15 mouse cellular contexts compared by ENCODE assay signal in the genomic region with DNA sequence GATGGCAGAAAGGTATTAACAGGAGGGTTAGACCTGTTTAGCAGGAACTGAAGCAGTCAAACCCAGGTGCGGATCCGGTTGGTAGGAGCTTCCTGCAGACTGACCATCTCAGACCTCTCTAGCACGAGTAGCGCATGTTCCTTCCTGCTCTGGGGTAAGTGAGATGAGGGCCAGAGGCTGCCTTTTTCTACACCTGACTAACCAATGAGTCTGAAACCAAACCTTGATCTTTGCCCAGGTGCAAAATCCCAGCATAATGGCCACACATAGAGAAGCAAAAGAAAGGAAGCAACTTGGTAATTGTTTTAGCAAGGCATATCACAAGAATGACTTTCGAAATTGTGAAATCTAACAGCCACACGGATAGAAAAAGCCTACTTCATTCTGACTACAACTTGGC.
"Had no signal": no experiment of that assay in that cellular context is flagged by ENCODE, and none has a peak within 500 bp of the region (broad histone marks: within the 10 kb centered on the region; RNA-seq: fewer than 3 reads in every experiment).

No protein-coding gene starts in this region.

- DNase-seq: lung, adult 18-20 months; lung, postnatal 36 days; retina, postnatal 1 day; right cerebral cortex, postnatal 4 days; spleen, adult 18-20 months; thymus, adult 18-20 months; thymus, postnatal 14 days had no signal

- H3K9me3 ChIP-seq: limb, embryonic 15.5 days; midbrain, embryonic 12.5 days; neural tube, embryonic 13.5 days had no signal

- H3K4me2 ChIP-seq: limb, embryonic 15.5 days; midbrain, embryonic 12.5 days; neural tube, embryonic 13.5 days had no signal

- H3K9ac ChIP-seq: limb, embryonic 15.5 days; liver, embryonic 14.5 days; midbrain, embryonic 12.5 days; neural tube, embryonic 13.5 days had no signal

- ATAC-seq: hindbrain, postnatal 0 days; lung, postnatal 0 days; midbrain, embryonic 16.5 days had no signal

- H3K4me1 ChIP-seq: limb, embryonic 15.5 days; midbrain, embryonic 12.5 days; neural tube, embryonic 13.5 days had no signal

- H3K36me3 ChIP-seq: limb, embryonic 15.5 days; midbrain, embryonic 12.5 days; neural tube, embryonic 13.5 days had no signal

- H3K27me3 ChIP-seq: limb, embryonic 15.5 days; midbrain, embryonic 12.5 days; neural tube, embryonic 13.5 days had no signal

- H3K4me3 ChIP-seq: left cerebral cortex, adult 2 months; limb, embryonic 15.5 days; midbrain, embryonic 12.5 days; neural tube, embryonic 13.5 days had no signal

- H3K27ac ChIP-seq: hindbrain, postnatal 0 days; left cerebral cortex, adult 2 months; limb, embryonic 15.5 days; liver, embryonic 14.5 days; midbrain, embryonic 12.5 days; neural tube, embryonic 13.5 days had no signal
